Mouse (Mus musculus) A20 (cell line): ENCODE data around the gene Stt3b.

ENCODE experiments used
- DNase-seq: peaks from one replicate; pipeline ENCODE4 v3.0.0-alpha.2; 2011; ENCODE audit warnings: low read depth, low spot score

Stt3b gene

GRCm38 (mm10) chr9:115310346-115311222, at the start of gene Stt3b:
TSS of gene Stt3b (minus strand) at chr9:115310421.
- peak; percentile 99 for DNase-seq

- DNase-seq = peak; percentile 10
These were observed 48.2 kb upstream of the Stt3b start for GRCm38 (mm10) chr9:115358421-115358820.

GRCm38 (mm10) chr9:115357996-115358395, 47.8 kb upstream of the Stt3b start:
- DNase-seq = no peak

GRCm38 (mm10) chr9:115356731-115357458, 46.7 kb upstream of the Stt3b start:
- no peak for DNase-seq

- no peak for DNase-seq
These were observed 45.8 kb upstream of the Stt3b start for GRCm38 (mm10) chr9:115355972-115356371.

- DNase-seq = no peak
These were observed 39.7 kb upstream of the Stt3b start for GRCm38 (mm10) chr9:115349741-115350512.

- DNase-seq = no peak
These were observed 38.9 kb upstream of the Stt3b start for GRCm38 (mm10) chr9:115349106-115349505.

- no peak for DNase-seq
These were observed 34.7 kb upstream of the Stt3b start for GRCm38 (mm10) chr9:115344930-115345329.

- DNase-seq = no peak
These were observed 31.4 kb upstream of the Stt3b start for GRCm38 (mm10) chr9:115341576-115341975.

GRCm38 (mm10) chr9:115340212-115340815, 30.1 kb upstream of the Stt3b start:
- DNase-seq = no peak

GRCm38 (mm10) chr9:115338816-115339215, 28.6 kb upstream of the Stt3b start:
- DNase-seq = no peak

- no peak for DNase-seq
These were observed 22.8 kb upstream of the Stt3b start for GRCm38 (mm10) chr9:115333016-115333415.

- DNase-seq = no peak
These were observed 22.1 kb upstream of the Stt3b start for GRCm38 (mm10) chr9:115332339-115332738.

GRCm38 (mm10) chr9:115330861-115331476, 20.7 kb upstream of the Stt3b start:
- DNase-seq = no peak

- DNase-seq = no peak
These were observed 16.3 kb upstream of the Stt3b start for GRCm38 (mm10) chr9:115326533-115326890.

GRCm38 (mm10) chr9:115325831-115326532, 15.8 kb upstream of the Stt3b start:
- DNase-seq = no peak

GRCm38 (mm10) chr9:115323572-115323971, 13.4 kb upstream of the Stt3b start:
- no peak for DNase-seq

- no peak for DNase-seq
These were observed 12.2 kb upstream of the Stt3b start for GRCm38 (mm10) chr9:115322385-115322784.

GRCm38 (mm10) chr9:115321052-115321451, 10.8 kb upstream of the Stt3b start:
- peak; percentile 46 for DNase-seq

GRCm38 (mm10) chr9:115320156-115320555, 9.9 kb upstream of the Stt3b start:
- no peak for DNase-seq
